Mouse (Mus musculus) ES-E14 (cell line): ENCODE data around the gene Srl. TPM values are rescaled to one million over a fixed set of nuclear protein-coding genes. Genes with fewer than 3 reads are reported as not detected.

Experiments
- DNase-seq: peaks from one replicate; pipeline ENCODE4 v3.0.0-alpha.2; 2013; ENCODE audit warnings: low read depth, low spot score
- H3K27ac ChIP-seq: 2 replicates; pipeline ENCODE4 v1.5.1; 2012; ENCODE audit warnings: low read depth, mild to moderate bottlenecking, low read length, moderate library complexity, mixed read lengths; ENCODE audit not compliant: poor library complexity, insufficient read depth, severe bottlenecking
- H3K36me3 ChIP-seq: 2 replicates; pipeline ENCODE4 v1.6.1; 2012; ENCODE audit warnings: mild to moderate bottlenecking, low read length, moderate library complexity, mixed read lengths; ENCODE audit not compliant: control insufficient read depth, poor library complexity, insufficient read depth, severe bottlenecking
- H3K4me1 ChIP-seq, 2 experiments: fragments of 150-350 bp in 1 of 2; sonication (generic) in 1 of 2; 2 replicates each; pipeline ENCODE4 v1.6.1; 2012; ENCODE audit warnings: low read length in 2 of 2, mild to moderate bottlenecking in 1 of 2, mixed read lengths in 1 of 2; ENCODE audit not compliant: control insufficient read depth in 2 of 2, insufficient read depth in 2 of 2, poor library complexity in 1 of 2
- H3K4me3 ChIP-seq, 2 experiments: fragments of 150-350 bp in 1 of 2; sonication (generic) in 1 of 2; 2 replicates each; pipeline ENCODE4 v1.5.1; 2012; ENCODE audit warnings: low read length in 2 of 2, low read depth in 1 of 2, mild to moderate bottlenecking in 1 of 2, mixed read lengths in 1 of 2; ENCODE audit not compliant: insufficient read depth in 1 of 2, poor library complexity in 1 of 2, severe bottlenecking in 1 of 2
- H3K9ac ChIP-seq: 2 replicates; pipeline ENCODE4 v1.6.1; 2012; ENCODE audit warnings: low read depth, mild to moderate bottlenecking, low read length, mixed read lengths; ENCODE audit not compliant: poor library complexity, insufficient read depth, severe bottlenecking
- H3K9me3 ChIP-seq: fragments of 150-350 bp; sonication (generic); 2 replicates; pipeline ENCODE4 v1.6.1; 2012; ENCODE audit warnings: low read depth, mild to moderate bottlenecking, low read length; ENCODE audit not compliant: control insufficient read depth, insufficient read depth
- CHD2 ChIP-seq: IDR thresholded peaks from 2 replicates; pipeline ENCODE4 v1.6.1; 2014; ENCODE audit warnings: mild to moderate bottlenecking, low read depth, low read length, inconsistent platforms
- HCFC1 ChIP-seq: IDR thresholded peaks from 2 replicates; pipeline ENCODE4 v1.6.1; 2012; ENCODE audit warnings: low read length, inconsistent platforms, borderline replicate concordance; ENCODE audit not compliant: insufficient read depth
- MAFK ChIP-seq: IDR thresholded peaks from 2 replicates; pipeline ENCODE4 v1.6.1; 2014; ENCODE audit warnings: mild to moderate bottlenecking, low read depth, low read length, inconsistent platforms; ENCODE audit not compliant: insufficient read depth
- ZC3H11A ChIP-seq: IDR thresholded peaks from 2 replicates; pipeline ENCODE4 v1.6.1; 2012; ENCODE audit warnings: low read depth, mild to moderate bottlenecking, inconsistent platforms, low read length, borderline replicate concordance
- ZNF384 ChIP-seq: IDR thresholded peaks from 2 replicates; pipeline ENCODE4 v1.6.1; 2012; ENCODE audit warnings: low read depth, low read length, inconsistent platforms
- in situ Hi-C, 2 experiments: fragments of 600-800 bp; cut with MboI; formaldehyde crosslinking; loops; one replicate each; pipeline ENCODE4 v1.15.1; 2025; ENCODE audit warnings: low sequenced_read_pairs in 2 of 2, inconsistent platforms in 1 of 2; ENCODE audit not compliant: unreplicated experiment in 2 of 2
- total RNA-seq: library from RNA; depleted of rRNA; stranded (reverse); fragments of 300-350 nt; gene quantifications from 2 replicates; pipeline ENCODE4 v1.2.3, GENCODE M21; 2012

Gene Srl
- total RNA-seq, 1 experiment = 28.0 TPM

DNA sequence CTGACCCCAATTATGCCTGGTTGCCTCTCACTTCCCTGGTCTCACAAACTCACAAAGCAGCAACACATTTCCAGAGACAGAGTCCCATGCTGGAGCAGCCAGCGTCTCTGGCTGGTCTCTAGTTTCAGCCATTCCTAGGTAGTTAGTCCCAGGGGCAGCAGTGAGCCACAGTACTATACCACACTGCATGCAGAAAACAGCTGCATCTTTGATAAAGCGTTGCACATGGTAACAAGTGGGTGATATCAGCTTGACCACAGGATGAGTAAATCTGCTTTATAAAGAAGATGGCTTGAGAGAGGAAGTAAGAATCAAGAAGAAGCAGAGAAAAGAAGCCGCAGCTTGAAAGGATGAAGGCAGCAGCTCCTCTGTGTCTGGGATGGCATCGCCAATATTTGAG lies 85.9 kb downstream of the Srl start:
- no peak overlapping the region for H3K4me3 ChIP-seq
- H3K9me3 ChIP-seq = no peaks in the 10 kb centered on the region
- no peak overlapping the region for H3K9ac ChIP-seq
- in situ Hi-C loops = no loop called here
- no peaks in the 10 kb centered on the region for H3K36me3 ChIP-seq
- no peak for DNase-seq
- no peak overlapping the region for H3K27ac ChIP-seq
- TF ChIP-seq ZNF384 (no peak), MAFK (no peak), ZC3H11A (no peak), CHD2 (no peak), HCFC1 (no peak)
- no peaks in the 10 kb centered on the region for H3K4me1 ChIP-seq

GRCm38 (mm10) chr16:4454563-4454962 lies 87.1 kb downstream of the Srl start:
- Histone ChIP-seq H3K9me3 (no peaks in the 10 kb centered on the region), H3K36me3 (no peaks in the 10 kb centered on the region), H3K27ac (no peak overlapping the region), H3K9ac (no peak overlapping the region), H3K4me3 (no peak overlapping the region), H3K4me1 (no peaks in the 10 kb centered on the region)
- in situ Hi-C loops = no loop called here
- DNase-seq = no peak
- TF ChIP-seq MAFK = no peak
- no peak for TF ChIP-seq CHD2
- no peak for TF ChIP-seq ZC3H11A
- no peak for TF ChIP-seq HCFC1
- no peak for TF ChIP-seq ZNF384

DNA sequence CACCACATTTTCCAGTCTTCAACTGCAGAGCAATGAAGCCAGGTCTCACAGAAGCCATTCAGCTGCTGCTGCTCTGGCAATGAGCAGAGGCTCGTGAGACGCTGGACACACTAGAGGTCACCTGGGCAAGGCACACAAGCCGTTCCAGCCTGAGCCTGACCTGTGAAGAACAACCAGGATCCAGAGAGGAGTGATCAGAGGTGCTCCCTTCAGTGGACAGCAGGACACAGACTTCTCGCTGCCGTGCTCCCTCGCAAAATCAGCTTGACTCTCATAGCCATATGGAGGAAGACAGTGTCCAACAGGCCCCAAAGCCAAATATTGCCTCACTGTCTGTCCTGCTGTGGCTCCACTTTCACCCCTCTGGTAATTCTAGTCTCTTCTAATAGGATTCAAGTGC lies 92.2 kb downstream of the Srl start:
- H3K36me3 ChIP-seq = no peaks in the 10 kb centered on the region
- H3K9ac ChIP-seq = no peak overlapping the region
- H3K9me3 ChIP-seq = no peaks in the 10 kb centered on the region
- no peak overlapping the region for H3K27ac ChIP-seq
- no peak for TF ChIP-seq HCFC1
- TF ChIP-seq CHD2 = no peak
- no peak for TF ChIP-seq ZC3H11A
- TF ChIP-seq ZNF384 = no peak
- TF ChIP-seq MAFK = no peak
- no peak overlapping the region for H3K4me3 ChIP-seq
- peaks cover 0 to 3% of the 10 kb centered on the region in 2 experiments; a peak in 2 of 4 replicates for H3K4me1 ChIP-seq
- no peak for DNase-seq
- in situ Hi-C loops = no loop called here

DNA sequence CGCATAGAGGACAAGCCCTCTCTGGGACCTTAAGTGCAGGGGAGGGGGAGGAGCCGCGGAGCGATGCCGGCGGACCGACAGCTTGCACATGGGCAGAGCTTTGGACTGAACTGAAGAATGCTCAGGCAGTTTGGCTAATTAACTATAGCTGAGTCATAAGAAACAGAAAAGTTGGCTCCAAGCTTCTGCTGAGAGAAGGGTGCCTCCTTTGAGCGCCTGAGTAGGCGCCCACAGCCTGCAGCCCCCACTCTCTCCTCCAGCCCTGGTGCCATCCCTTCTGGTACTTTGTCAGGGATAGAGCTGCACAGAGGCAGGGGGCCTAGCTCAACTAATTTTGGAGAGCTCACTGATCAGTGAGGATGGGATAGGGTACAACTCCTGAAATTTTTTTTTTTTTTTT lies 93.4 kb downstream of the Srl start:
- no peak for DNase-seq
- TF ChIP-seq ZNF384 (peak; percentile 61; the same call in 1 of the 2 replicates), ZC3H11A (no peak), HCFC1 (no peak)
- in situ Hi-C loops = no loop called here
- H3K4me3 ChIP-seq = peak overlapping the region; percentile 45 to 58; a peak in 3 of 4 replicates
- no peaks in the 10 kb centered on the region for H3K9me3 ChIP-seq
- H3K9ac ChIP-seq = no peak overlapping the region
- H3K36me3 ChIP-seq = no peaks in the 10 kb centered on the region
- H3K4me1 ChIP-seq = peaks cover 0 to 3% of the 10 kb centered on the region in 2 experiments; a peak in 2 of 4 replicates
- no peak overlapping the region for H3K27ac ChIP-seq

GRCm38 (mm10) chr16:4446395-4446794 lies 95.2 kb downstream of the Srl start:
- no peak overlapping the region for H3K27ac ChIP-seq
- TF ChIP-seq CHD2 = no peak
- TF ChIP-seq ZNF384 = no peak
- TF ChIP-seq ZC3H11A = no peak
- TF ChIP-seq MAFK = no peak
- no peak for TF ChIP-seq HCFC1
- H3K36me3 ChIP-seq = no peaks in the 10 kb centered on the region
- no peak overlapping the region for H3K4me3 ChIP-seq
- peaks cover 0 to 3% of the 10 kb centered on the region in 2 experiments; a peak in 2 of 4 replicates for H3K4me1 ChIP-seq
- H3K9ac ChIP-seq = no peak overlapping the region
- no peaks in the 10 kb centered on the region for H3K9me3 ChIP-seq
- no peak for DNase-seq
- in situ Hi-C loops = no loop called here
